Mouse (Mus musculus) c-Kit-negative CD71-positive TER-119-positive erythroid progenitor cells, embryonic 14.5 days (primary cell): Measurements from ENCODE around the gene Wdr59.

Source experiments
- DNase-seq: peaks from one replicate; pipeline ENCODE4 v3.0.0-alpha.2; 2013; ENCODE audit warnings: low read depth, low spot score

The Wdr59 gene

DNA sequence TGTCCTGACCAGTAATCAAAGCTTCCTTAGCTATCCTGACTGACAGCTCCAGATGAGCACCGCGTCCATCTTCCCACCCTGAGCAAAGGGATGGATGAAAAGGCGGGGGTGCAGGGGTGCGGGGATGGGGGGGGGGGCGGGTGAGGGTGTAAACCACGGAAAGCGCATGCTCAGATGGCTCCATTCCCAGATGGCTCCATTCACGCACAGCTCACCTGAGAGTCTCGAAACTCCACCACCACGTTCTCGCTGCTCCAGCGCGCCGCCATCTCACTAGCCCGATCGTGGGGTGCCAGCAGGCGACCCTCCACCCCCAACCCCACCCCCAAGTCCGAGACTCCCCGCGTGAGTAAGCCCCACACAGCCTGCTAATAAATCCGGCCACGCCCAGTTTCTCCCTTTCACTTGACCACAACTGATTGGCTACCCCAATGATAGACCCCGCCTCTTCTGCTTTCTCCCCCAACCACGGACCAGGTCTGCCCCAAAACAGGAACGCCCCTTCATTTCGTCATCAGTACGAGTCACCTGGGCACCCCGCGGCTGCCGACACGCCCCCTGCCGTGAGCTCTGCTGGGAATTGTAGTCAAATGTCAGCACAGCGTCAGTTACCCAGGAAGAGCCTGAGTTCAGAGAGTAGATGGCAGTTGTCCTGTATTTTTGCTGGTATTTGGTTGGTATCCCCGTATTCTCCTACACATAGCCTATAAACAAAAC, at the start of gene Wdr59:
TSS of gene Wdr59 (minus strand) at position 380 of the 717 bp plus-strand sequence.
- DNase-seq: peak; percentile 99

DNA sequence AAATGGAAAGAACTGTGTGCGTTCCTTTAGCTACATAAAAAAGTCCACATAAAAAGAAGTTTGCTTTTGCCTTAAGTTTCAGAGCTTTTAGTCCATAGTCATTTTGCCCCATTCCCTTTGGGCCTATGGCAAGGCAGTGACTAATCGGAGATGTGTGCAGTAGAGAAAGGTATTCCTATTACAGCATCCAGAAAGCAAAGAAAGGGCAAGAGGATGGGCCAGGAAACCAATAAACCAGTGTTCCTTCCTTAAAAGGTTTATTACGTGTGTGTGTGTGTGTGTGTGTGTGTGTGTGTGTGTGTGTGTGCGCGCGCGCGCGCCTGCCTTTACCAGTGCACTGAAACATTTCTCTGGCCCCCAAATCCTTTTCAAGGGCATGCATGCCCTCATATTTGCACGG, 49.8 kb upstream of the Wdr59 start:
- no peak for DNase-seq

GRCm38 (mm10) chr8:111570432-111570831, 48.5 kb upstream of the Wdr59 start:
- DNase-seq: no peak

DNA sequence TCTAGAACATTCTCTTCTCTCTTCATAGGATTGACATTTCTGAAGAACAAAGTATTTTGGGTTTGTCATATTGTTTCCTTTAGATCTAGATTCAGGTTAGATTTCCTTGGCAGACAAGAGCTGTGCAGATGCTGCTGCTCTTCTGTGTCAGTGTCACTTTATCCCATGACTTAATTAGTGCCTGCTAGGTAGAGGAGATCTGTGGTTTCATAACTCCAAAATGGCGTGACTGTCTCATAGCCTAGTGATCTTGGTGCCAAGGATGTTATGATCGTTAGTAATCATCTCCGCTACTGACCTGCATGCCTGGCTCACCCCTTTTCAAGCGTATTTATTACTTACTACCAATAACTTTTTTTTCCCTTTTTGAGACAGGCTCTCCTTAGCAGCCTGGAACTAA, 48.0 kb upstream of the Wdr59 start:
- no peak for DNase-seq

- no peak for DNase-seq
Observed at GRCm38 (mm10) chr8:111568029-111568428, 46.1 kb upstream of the Wdr59 start.

DNA sequence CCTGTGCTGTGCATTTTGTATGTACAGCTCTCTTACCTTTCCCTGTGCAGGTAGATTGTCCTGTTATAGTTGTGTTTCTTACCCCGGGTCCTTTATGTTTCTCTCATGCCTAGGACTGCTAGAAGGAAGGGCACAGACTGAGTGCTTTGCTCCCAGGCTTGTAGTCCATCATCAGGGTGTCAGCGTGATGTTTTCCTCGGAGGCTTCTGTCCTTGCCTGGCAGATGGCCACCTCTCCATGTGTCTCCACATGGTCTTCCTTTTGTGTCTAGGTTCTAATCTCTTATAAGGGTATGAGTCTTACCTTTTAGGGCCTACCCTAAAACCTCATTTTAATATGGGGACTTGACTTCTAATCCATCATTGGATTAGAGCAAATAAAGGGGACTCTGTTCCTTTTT, 45.7 kb upstream of the Wdr59 start:
- no peak for DNase-seq

DNA sequence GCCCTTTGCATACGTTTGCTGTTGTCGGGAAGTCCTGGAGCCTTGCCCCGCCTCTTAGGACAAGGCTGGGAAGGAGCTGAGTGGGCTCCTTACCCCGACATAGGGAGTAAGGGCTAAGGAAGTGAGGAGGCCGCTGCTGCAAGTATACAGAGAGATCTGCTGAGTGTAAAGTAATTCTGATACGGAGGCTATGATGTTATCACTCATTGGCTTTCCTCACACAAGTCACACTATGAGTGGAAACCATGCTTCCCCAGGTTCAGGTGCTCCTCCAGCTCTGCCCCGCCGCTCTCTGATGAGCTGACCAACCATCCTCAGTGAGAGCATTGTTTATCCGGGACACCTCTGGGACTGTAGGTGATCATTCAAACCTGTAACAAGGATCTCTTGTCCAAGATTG, 44.4 kb upstream of the Wdr59 start:
- DNase-seq: no peak

GRCm38 (mm10) chr8:111565784-111566191, 43.9 kb upstream of the Wdr59 start:
- no peak for DNase-seq

DNA sequence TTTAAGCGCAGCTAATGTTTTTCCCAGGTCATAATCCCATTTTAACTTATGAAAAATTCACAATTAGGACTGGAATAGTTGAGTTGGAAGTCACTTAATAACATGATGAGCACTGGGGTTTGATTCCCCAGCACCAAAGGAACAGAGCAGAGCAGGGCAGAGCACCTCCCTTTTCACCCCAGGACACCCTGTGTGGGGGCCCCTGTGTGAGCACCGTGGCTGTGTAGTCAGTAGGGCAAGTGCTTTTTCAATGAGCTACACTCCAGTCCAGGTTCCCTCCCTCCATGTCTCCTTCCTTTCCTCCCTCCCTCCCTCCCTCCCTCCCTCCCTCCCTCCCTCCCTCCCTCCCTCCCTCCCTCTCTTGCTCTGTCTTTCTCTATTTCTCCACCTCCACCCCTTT, 42.2 kb upstream of the Wdr59 start:
- DNase-seq: no peak

GRCm38 (mm10) chr8:111563687-111564086, 41.8 kb upstream of the Wdr59 start:
- DNase-seq: no peak

DNA sequence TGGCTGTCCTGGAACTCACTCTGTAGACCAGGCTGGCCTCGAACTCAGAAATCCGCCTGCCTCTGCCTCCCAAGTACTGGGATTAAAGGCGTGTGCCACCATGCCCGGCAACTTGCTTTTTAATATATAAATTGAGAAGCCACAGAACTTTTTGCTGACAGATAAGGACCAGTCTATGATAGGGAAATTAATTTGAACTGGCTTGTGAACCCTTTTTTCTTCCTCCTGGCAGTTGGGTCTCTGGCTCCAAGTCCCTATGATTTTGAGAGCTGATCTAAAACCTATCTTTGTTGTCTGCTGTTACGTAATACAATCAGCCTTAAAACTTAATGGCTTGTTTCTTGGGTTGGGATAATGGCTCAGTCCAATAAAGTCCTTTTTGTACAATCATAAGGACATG, 41.2 kb upstream of the Wdr59 start:
- DNase-seq: no peak

DNA sequence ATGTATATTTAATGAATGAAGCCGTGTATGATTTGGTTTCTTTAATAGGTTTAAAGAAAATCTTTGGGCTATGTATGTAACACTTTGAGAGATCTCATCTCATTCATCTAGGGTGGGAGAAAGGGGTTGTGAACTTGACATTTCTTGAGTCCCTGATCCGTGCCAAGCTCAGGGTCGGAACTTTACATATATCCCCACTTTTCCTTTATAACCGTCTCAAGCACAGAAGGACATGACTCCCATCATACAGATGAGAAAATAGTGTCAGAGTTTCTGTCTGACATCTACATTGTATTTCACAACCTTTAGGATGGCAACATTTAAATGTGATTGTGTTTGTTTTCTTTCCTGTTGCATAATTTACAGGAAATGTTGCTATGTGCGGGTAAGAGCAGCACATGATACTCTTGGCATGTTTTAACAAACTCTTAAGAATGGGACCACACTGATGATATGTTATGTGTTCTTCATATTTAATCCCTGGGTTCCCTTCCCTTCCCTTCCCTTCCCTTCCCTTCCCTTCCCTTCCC, 40.4 kb upstream of the Wdr59 start:
- no peak for DNase-seq

DNA sequence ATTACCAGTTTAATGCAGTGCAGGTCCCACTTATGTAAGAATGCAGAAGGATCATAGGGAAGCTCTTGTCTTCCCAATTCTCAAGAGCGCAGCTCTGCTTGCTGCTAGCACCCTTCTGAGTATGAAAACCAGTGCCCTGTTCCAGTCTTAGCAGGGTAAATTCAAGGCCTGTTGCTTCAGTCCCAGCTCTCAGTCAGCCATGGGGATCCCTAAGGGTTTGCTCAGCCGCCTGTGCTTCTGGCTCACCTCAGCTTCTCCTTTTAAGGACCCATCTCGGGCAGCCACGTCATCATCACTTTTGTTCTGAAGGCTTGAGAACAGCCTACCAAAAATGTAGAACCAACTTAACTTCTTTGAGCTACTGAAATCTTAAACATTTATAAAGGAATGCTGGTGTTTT, 39.9 kb upstream of the Wdr59 start:
- DNase-seq: no peak

DNA sequence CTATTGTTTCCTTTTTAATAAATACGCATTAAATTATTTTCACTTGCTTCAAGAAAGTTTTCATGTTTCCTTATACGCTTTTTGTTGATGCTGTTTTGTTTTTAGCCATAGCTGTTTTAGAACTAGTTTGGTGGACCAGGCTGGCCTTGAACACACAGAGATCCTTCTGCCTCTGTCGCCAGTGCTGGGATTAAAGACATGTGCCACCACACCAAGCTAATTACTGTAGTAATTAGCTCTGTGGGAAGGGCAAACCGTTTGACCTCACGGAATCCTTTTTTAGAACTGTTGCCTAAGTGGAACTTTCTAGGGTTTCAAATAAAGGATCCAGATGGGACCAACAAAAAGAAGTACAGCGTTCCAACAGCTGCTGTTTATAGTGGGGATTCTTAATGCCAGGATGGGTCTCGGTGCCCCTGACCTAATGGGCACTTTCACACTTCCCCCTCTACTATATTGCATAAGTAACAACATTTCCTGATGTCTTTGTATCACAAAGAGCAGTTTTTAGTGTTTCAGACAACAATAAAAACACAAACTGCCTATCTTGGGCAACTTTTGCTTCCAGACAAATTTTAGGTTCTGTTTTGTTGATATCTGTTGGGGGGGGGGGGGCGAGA, 29.7 kb upstream of the Wdr59 start:
- no peak for DNase-seq

GRCm38 (mm10) chr8:111550002-111550870, 28.3 kb upstream of the Wdr59 start:
- no peak for DNase-seq

DNA sequence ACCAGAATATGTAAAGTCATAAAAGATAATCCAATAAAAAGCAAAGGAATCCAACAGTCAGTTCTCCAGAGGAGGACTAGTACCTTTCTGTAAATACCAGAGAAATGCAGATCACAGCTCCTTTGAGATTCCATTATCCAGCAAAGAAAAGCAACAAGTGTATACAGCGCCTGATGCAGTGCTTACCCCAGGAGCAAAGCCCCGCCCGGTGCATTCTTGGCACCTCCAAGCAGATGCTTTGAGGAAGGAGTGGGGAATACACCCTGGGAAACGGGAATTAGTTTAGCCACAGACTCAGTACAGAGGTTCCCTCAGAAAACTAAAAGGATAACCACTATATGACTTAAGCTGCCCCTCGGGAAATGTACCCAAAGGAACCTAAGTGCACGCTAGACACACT, 26.3 kb upstream of the Wdr59 start:
- no peak for DNase-seq

DNA sequence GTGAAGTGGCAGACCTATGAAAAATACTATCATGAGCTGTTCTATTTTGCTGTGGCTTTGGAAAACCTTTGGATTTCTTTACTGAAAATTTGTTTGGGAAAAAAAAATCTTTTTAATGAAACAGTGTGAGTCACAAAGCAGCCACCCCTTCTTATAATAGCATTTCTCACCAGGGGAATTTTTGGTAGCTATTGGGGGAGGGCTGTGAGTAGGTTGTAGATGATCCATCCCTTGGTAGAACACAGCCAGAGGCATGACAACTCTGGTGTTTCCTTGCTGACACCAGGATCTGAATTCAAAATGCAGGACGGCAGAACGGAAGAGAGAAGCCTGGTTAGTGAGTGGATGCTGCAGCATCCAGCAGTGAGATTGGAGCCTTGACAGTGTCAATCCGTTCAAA, 25.3 kb upstream of the Wdr59 start:
- no peak for DNase-seq

DNA sequence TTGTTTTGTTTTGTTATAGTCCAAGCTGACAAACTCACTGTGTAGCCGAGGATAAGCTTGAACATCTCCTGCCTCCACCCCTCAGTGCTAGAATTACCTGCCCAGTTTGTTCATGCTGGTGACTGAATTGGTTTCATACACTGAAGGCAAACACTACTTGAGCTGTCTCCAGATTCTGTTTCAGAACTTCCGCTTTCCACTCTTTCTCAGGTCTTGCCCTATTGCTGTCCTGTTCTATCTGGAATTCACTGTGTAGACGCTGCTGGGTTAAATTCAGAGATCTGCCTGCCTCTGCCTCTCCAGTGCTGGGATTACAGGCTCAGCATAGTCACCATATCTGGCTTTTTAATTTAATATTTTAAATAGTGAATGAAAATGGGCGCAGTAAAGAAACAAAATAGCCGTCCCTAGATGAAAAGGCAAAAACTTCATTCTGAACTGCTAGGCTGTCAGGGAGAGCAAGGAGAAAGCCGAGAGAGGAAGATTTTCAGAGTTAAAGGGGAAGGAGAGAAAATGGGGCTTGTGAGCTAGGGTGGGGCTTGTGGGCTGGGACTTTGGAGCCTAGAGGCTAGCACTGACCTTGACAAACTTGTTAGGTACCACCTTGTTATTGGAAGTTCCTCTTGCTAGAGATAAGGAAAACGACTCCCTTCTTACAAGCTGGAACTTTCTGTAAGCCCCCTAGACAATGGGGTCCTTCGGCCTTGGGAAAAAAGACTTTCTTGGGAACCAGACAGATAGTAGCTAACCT, 23.7 kb upstream of the Wdr59 start:
- DNase-seq: no peak

- no peak for DNase-seq
Observed at GRCm38 (mm10) chr8:111543712-111544380, 22.0 kb upstream of the Wdr59 start.

DNA sequence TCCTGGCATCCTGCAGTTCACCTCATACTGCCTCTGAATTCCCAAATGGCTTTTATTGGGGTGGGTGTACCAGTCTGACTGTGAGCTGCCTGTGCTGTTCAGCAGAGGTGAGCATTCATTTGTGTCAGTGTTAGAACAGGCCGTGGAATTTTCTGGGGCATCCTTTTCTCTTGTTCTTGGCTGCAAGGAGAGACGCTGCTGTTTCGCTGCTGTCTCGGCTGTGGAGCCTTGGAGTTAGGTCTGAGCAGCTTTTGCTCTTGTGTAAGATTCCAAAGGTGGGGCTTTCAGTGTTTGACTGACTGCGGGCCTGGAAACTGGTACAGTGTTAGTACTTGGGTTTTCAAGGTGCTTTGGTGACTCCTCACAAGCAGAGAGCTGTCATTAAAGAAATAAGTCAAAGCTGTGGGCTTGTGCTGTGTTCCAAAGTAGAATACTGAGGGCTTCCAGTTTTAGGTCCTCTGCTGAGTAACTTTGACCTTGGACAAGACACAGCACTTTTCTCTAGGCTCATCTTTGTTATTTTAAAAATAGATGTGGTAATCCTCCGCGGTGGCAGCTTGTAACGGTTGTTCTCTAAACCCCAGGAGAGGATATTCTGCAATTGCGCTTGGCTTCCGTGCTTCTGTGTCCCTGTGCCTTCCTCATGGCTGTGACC, 17.7 kb upstream of the Wdr59 start:
- DNase-seq: no peak

GRCm38 (mm10) chr8:111538194-111538593, 16.3 kb upstream of the Wdr59 start:
- DNase-seq: no peak
